Mouse (Mus musculus) CD4-positive, CD25-positive, alpha-beta regulatory T cell, adult 4 months (primary cell): ENCODE measurements around the gene Cct3. TPM values are rescaled to one million over a fixed set of nuclear protein-coding genes. Genes with fewer than 3 reads are reported as not detected.
"Not testable (repeated sequence)": the region's sequence is repeated elsewhere in the genome, so short reads cannot be mapped to it uniquely, and the experiment has no call there.

Experiments used
- ATAC-seq: one replicate; pipeline ENCODE4 v1.8.0; 2017
- polyA plus RNA-seq, 2 experiments: library from polyadenylated mRNA; unstranded; fragments of 100-300 nt; shearing (Covaris generic); gene quantifications; one replicate each; pipeline ENCODE4 v1.2.1; 2017

Cct3 gene
- polyA plus RNA-seq, 2 experiments from 2014 or later: 189 to 216 TPM

DNA sequence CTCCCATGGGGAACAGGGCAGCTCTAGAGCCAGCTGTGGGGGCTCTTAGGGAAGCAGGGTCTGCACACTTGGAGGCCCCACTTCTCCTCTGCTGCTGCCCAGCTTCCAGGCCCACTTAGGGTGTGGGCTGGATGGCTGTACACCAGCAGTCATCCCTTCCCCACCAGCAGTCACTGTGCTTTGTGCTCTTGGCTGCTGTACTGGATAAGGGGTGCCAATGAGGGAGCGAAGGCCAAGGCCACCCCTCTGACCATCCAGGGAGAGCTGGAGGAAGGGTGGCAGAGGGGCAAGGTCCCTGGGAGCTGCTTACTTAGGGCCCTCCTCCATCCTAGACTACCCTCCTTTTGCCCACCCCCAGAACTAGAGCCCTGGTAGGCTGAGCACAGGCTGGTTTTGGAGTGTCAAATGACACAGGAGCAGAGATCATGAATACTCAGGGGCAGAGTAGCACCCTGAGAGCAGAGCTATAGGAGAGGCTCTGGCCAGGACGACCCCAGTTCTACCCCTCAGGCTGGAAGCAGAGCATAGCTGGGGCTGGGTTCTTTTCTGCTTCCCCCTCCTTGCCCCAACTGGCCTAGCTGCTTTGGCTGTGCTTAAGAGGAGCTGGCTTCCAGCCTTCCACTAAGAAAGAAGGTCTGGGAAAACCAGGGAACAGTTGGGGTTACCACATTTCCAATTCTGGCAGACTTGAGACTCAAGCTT is 64.8 kb downstream of the Cct3 start:
- ATAC-seq: no peak

DNA sequence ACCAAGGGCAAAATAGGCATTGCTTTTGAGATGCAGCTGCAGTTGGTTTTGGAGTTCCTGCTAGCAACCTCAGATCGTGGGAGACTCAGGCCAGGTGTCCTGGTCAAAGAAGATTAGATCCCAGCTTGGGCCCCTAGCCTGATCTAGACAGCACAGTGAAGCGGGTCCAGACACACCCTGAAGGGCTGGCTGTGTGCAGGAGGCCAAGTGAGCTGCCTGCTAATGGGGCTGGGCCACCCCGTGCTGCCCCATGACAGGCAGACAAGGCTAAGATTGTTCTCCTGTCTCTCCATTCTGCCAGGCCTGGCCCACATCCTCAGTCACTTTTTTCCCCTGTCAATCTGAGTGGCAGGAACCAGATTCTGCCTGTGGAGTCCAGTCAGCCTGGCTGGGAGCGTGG is 66.8 kb downstream of the Cct3 start:
- ATAC-seq: no peak

DNA sequence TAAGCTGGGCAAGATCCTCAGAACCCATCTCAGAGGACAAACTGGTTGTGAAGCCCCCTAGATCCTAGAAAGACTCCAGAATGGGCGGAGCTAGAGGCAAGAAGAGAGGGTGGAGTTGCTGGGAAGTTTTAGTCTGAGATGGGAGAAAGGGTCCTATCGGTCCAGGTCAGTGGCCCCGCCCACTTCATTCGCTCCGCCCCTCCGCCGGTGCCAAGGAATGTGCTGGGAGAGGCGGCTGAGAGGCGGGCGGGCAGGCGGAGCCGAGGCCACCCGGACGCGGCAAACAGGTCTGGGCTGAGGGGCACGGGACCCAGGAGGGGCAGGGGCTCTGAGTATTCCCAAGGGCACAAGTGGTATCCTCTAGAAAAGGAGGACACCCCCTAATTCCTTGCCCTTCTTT is 67.4 kb downstream of the Cct3 start, which contains the start of gene Paqr6:
TSS of gene Paqr6 (plus strand) at position 248 of the 400 bp plus-strand sequence.
- no peak for ATAC-seq

DNA sequence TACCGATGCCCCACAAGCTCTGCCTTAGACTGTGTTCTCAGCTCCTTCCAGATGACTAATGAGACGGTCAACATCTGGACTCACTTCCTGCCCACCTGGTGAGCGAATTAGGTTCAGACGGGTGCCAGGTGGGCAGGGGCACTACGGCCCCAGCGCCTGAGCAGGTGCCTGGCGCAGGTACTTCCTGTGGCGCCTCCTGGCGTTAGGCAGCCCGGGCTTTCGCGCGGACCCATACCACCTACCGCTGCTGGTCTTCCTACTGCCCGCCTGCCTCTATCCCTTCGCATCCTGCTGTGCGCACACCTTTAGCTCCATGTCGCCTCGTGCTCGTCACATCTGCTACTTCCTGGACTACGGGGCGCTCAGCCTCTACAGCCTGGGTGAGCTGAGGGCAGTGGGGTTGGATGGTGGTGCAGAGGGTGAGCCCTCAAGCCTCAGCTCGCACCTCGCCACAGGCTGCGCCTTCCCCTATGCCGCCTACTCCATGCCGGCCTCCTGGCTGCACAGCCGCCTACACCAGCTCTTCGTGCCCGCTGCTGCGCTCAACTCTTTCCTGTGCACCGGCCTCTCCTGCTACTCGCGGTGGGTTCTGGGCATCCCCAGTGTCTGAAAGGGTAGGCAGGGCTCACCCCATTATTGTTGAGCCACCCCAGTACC is 68.9 kb downstream of the Cct3 start:
- no peak for ATAC-seq

GRCm38 (mm10) chr3:88366830-88367428 is 70.0 kb downstream of the Cct3 start:
- peak; percentile 95 for ATAC-seq

DNA sequence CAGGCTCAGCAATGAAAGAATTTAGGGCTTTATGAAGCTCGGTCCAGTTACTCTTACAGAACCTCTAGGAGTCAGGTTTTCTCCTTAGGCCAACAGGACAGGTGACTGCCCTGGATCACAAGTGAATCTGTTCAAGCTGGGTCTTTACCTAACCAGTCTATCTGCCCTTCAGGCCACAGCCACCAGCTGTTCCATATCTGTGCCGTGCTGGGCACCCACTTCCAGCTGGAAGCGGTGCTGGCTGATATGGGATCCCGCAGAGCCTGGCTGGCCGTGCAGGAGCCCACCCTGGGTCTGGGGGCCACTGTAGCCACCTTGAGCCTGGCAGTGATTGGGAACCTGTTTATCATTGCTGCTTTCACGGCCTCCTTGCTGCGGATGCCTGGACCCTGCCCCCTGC is 70.6 kb downstream of the Cct3 start:
- not testable (repeated sequence) for ATAC-seq

DNA sequence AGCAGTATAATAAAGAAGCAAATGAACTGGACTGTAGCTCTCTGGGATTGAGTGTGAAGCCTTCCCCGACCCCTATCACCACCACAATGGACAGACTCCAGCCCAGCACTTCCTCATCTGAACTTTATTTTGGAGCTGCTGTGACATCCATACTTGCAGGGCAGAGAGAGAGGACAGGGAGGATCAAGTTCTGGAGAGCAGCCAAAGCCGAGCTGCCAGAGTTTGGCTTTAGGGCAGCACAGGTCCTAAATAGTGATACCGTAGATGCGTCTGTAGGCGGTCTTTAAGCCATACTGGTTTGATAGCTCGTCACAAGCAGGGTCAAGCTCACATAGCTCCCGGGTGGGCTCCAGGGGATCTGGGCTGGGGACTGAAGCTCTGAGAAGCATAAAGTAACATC is 71.6 kb downstream of the Cct3 start:
- ATAC-seq: not testable (repeated sequence)

Other genes starting within 250 kb of the Cct3 start
- 10 to 100 TPM; 67.4 to 72.4 TPM for gene Naxe, start 238.6 kb upstream of the Cct3 start, polyA plus RNA-seq
- not detected for gene Ttc24, start 218.8 kb upstream of the Cct3 start, polyA plus RNA-seq
- gene Iqgap3, start 215.1 kb upstream of the Cct3 start, polyA plus RNA-seq: 1 to 10 TPM in 1 of 2 experiments, under 1 TPM in 1; 0.75 to 1.5 TPM
- gene Mef2d, start 154.7 kb upstream of the Cct3 start, polyA plus RNA-seq: 10 to 100 TPM; 30.9 to 36.1 TPM
- gene Rhbg, start 42.4 kb upstream of the Cct3 start, polyA plus RNA-seq: not detected
- gene Gm38392, start 9.9 kb upstream of the Cct3 start, polyA plus RNA-seq: not detected
- gene Tsacc, start 117 bp upstream of the Cct3 start, polyA plus RNA-seq: 1 to 10 TPM; 5.8 to 7.7 TPM
- gene Glmp, start 27.9 kb downstream of the Cct3 start, polyA plus RNA-seq: 100 to 1,000 TPM; 370 to 504 TPM
- 1 to 10 TPM; 1.1 to 2.2 TPM for gene Tmem79, start 39.0 kb downstream of the Cct3 start, polyA plus RNA-seq
- gene Smg5, start 39.1 kb downstream of the Cct3 start, polyA plus RNA-seq: 10 to 100 TPM; 24.2 to 34.9 TPM
- gene Paqr6, start 67.5 kb downstream of the Cct3 start, polyA plus RNA-seq: not detected
- gene Bglap3, start 75.6 kb downstream of the Cct3 start, polyA plus RNA-seq: not detected
- gene Bglap2, start 81.6 kb downstream of the Cct3 start, polyA plus RNA-seq: not detected
- gene Bglap, start 87.3 kb downstream of the Cct3 start, polyA plus RNA-seq: not detected
- 10 to 100 TPM; 37.2 to 52.9 TPM for gene Pmf1, start 113.2 kb downstream of the Cct3 start, polyA plus RNA-seq
- gene Slc25a44, start 128.0 kb downstream of the Cct3 start, polyA plus RNA-seq: 10 to 100 TPM; 17.5 to 18.5 TPM
- gene Sema4a, start 164.1 kb downstream of the Cct3 start, polyA plus RNA-seq: 10 to 100 TPM; 17.6 to 32.8 TPM
- 1 to 10 TPM; 5.0 to 5.1 TPM for gene Lmna, start 212.8 kb downstream of the Cct3 start, polyA plus RNA-seq
- gene Mex3a, start 235.3 kb downstream of the Cct3 start, polyA plus RNA-seq: 1 to 10 TPM in 1 of 2 experiments, under 1 TPM in 1; 0.60 to 1.5 TPM